Mouse (Mus musculus) liver, embryonic 13.5 days (tissue): ENCODE measurements around the gene Cox7a2. TPM values are rescaled to one million over a fixed set of nuclear protein-coding genes. Genes with fewer than 3 reads are reported as not detected.
A peak's percentile ranks its signal among the peaks of the same experiment; 100 is the strongest.

ENCODE experiments used
- ATAC-seq: fragments of 200-750 bp; cut with Nextera tagmentation; 2 replicates; pipeline ENCODE4 v1.8.0; 2017; ENCODE audit warnings: low read depth, mild to moderate bottlenecking, moderate number of reproducible peaks, moderate library complexity
- DNase-seq: peaks from one replicate; pipeline ENCODE4 v3.0.0; 2022
- H3K27ac ChIP-seq: fragments of 300-500 bp; sonication (generic); 2 replicates; pipeline ENCODE4 v1.5.1; 2015; ENCODE audit warnings: moderate library complexity, mild to moderate bottlenecking, inconsistent platforms
- H3K27me3 ChIP-seq: fragments of 300-500 bp; sonication (generic); 2 replicates; pipeline ENCODE4 v1.6.1; 2015; ENCODE audit warnings: mild to moderate bottlenecking, inconsistent platforms
- H3K36me3 ChIP-seq: fragments of 300-500 bp; sonication (generic); 2 replicates; pipeline ENCODE4 v1.6.1; 2015; ENCODE audit warnings: mild to moderate bottlenecking, inconsistent platforms
- H3K4me1 ChIP-seq: fragments of 300-500 bp; sonication (generic); replicated peaks from 2 replicates; pipeline ENCODE4 v1.6.1; 2015; ENCODE audit warnings: inconsistent platforms
- H3K4me2 ChIP-seq: fragments of 300-500 bp; sonication (generic); 2 replicates; pipeline ENCODE4 v1.6.1; 2015; ENCODE audit warnings: inconsistent platforms, mild to moderate bottlenecking, moderate library complexity
- H3K4me3 ChIP-seq: fragments of 300-500 bp; sonication (generic); replicated peaks from 2 replicates; pipeline ENCODE4 v1.5.1; 2015; ENCODE audit warnings: mild to moderate bottlenecking, inconsistent platforms
- H3K9ac ChIP-seq: fragments of 300-500 bp; sonication (generic); 2 replicates; pipeline ENCODE4 v1.6.1; 2015; ENCODE audit warnings: mild to moderate bottlenecking, inconsistent platforms
- H3K9me3 ChIP-seq: fragments of 300-500 bp; sonication (generic); replicated peaks from 2 replicates; pipeline ENCODE4 v1.6.1; 2016; ENCODE audit warnings: inconsistent platforms
- WGBS: fragments of 180-500 bp; shearing (Covaris S2); methylation state at CpG from one replicate; pipeline ENCODE4 v1.1.7; 2015; ENCODE audit not compliant: insufficient replicate concordance; 5-methylcytosine and 5-hydroxymethylcytosine counted together
- polyA plus RNA-seq: library from polyadenylated mRNA; unstranded; fragments of >200 nt; fragmentation: Nextera tagmentation; extraction: Ambion mirVana; gene quantifications from 2 replicates; pipeline ENCODE4 v1.2.1, GENCODE M21; 2015

Cox7a2 gene
- polyA plus RNA-seq, 1 experiment from 2014 or later: 598 TPM

DNA sequence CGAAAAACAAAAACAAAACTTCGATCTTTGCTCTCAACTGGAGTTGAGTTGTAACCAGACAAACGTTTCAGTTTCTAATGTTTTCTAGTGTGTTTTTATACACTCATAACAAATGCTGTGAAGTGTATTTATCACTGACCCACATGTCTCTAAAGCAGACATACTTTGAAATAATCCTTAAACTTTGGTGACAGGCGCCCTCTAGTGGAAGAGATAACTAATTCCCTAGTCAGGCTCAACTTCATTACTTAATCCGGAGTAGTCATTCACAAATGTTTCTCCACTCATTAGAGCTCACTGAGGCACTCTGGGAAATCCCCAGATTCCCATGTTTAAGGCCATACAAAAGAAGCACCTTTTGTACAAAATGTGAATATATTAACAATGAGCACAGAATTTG lies 36.6 kb downstream of the Cox7a2 start:
- Histone ChIP-seq H3K36me3 (no peaks in the 10 kb centered on the region), H3K4me1 (no peaks in the 10 kb centered on the region), H3K9me3 (no peaks in the 10 kb centered on the region), H3K9ac (no peak overlapping the region), H3K27me3 (peaks cover 41% of the 10 kb centered on the region), H3K4me2 (no peak overlapping the region), H3K27ac (no peak overlapping the region), H3K4me3 (no peak overlapping the region)
- no peak for DNase-seq
- no peak for ATAC-seq
- 31% methylated on average over 5 of the region's 5 CpGs for WGBS

DNA sequence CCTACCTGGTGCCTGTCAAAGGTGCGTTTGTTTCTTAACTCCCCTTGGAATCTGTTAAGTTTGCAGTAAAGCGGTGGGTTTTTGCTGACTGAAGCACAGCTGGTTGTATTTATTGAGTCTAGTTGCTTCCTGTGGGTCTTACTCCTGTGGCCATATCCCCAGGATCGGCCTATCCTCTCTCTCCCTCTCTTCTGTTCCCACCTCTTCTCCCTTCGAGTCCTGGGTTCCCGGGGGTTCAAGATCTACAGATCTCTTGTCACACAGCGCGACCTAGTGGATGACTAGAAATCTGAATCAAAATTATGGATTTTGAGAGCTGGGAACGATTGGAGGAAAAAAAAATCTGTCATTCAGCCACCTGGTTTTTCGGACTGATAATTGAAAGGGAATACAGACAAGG lies 38.6 kb downstream of the Cox7a2 start:
- DNase-seq: no peak

DNA sequence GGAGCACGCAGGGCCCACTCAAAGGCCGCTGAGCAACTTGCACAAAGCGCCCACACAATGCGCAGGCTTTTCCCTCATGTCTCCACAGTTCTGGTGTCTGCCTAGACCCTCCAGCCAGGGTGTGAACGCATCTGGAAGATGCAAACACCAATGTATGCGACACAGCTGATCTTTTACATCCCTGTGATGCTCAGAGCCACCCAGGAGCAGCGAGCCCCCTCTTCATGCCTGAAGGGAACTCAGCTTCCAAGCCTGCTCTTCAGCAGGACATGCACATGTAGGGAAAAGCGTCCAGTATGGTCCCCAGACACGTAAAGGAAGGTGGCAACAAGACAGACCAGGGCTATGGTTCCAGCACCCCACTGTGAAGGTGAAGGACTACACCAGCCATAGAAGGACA lies 39.5 kb downstream of the Cox7a2 start:
- H3K4me1 ChIP-seq: no peaks in the 10 kb centered on the region; the same call in 1 of the 2 replicates
- H3K4me2 ChIP-seq: no peak overlapping the region
- H3K36me3 ChIP-seq: no peaks in the 10 kb centered on the region
- DNase-seq (no peak), ATAC-seq (no peak)
- H3K4me3 ChIP-seq: no peak overlapping the region
- H3K27ac ChIP-seq: no peak overlapping the region
- H3K9ac ChIP-seq: no peak overlapping the region
- H3K27me3 ChIP-seq: peaks cover 57% of the 10 kb centered on the region
- WGBS: 24% methylated on average over 9 of the region's 9 CpGs
- H3K9me3 ChIP-seq: no peaks in the 10 kb centered on the region

More for the DNA sequence above, 38.6 kb downstream of the Cox7a2 start:
- Histone ChIP-seq H3K36me3 (no peaks in the 10 kb centered on the region), H3K9me3 (no peaks in the 10 kb centered on the region), H3K4me3 (no peak overlapping the region), H3K27ac (no peak overlapping the region), H3K9ac (no peak overlapping the region), H3K4me1 (no peaks in the 10 kb centered on the region; the same call in 1 of the 2 replicates), H3K4me2 (no peak overlapping the region), H3K27me3 (peaks cover 52% of the 10 kb centered on the region)
- no peak for ATAC-seq
- 8% methylated on average over 9 of the region's 9 CpGs for WGBS

DNA sequence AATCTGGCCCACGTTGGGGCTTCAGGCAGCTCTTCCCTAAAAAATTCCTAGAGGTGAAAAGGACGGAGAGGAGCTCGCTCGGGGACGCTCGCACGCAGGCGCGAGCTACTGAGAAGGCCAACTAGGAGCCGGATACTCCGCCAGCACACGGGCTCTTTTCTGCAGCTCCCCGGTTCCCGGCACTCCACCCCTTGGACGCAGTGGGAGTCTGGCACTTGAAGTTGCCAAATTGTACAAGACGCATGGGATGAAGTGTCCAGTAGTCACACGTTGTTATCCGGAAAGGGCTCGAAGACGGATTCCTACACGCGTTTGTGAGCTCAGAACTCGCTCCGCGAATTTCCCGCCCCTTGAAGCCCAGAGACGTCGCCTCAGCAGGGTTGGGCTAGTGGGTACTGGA lies 40.2 kb downstream of the Cox7a2 start:
- 3% methylated on average over 28 of the region's 28 CpGs for WGBS
- Histone ChIP-seq H3K9ac (no peak overlapping the region), H3K9me3 (no peaks in the 10 kb centered on the region), H3K36me3 (no peaks in the 10 kb centered on the region), H3K4me2 (peak overlapping the region; percentile 57), H3K27ac (no peak overlapping the region), H3K4me3 (peak overlapping the region; percentile 40), H3K4me1 (no peaks in the 10 kb centered on the region; the same call in 1 of the 2 replicates), H3K27me3 (peaks cover 57% of the 10 kb centered on the region)
- no peak for ATAC-seq
- DNase-seq: no peak

DNA sequence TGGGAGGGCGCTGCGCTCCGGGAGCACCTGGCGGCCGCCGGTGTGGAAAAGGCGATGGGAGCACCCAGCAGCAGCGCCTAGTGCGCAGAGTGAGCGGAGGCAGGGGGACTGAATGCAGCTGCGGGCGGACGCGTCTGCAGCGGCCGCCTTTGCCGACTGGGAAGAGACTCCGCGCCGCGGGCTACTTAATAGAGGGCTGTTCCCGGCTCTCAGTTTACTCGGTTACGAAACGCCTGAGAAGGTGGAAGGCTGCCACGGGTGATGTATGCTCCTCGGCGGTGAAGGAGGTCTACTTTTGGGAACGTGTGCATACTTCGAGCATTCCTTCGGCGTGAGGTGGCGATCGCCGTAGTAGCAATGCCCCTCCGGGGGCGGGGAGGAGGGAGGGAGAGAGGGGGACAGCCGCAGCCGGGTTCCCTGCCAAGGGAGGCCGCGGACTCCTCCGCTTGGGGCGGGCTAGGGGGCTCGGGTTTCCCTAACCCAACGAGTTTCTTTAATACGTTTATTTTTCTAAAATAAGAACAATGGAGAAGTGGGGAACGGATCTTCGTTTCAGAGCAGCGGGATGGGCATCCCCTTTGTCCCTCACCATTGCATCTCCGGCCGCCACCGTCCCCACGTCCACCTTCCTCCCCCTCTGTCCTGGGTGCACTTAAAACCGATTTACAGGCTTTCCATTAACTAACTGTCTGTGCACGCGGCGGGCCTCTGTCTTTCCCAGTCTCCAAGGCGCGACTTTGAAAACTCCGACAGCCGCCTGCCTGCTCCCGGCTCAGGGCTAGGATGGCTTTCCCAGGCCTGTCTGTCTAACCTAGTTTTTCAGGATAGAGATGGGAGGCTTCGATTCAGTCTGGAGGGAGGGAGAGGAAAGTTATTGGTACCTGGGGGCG lies 41.0 kb downstream of the Cox7a2 start, which contains the start of gene Col12a1:
Col12a1 (minus strand) TSS at position 351 of the 890 bp plus-strand sequence.
- no peak for DNase-seq
- H3K4me1 ChIP-seq: no peaks in the 10 kb centered on the region; the same call in 1 of the 2 replicates
- 1% methylated on average over 64 of the region's 64 CpGs for WGBS
- H3K36me3 ChIP-seq: no peaks in the 10 kb centered on the region
- no peak within 1 kb of the TSS for H3K9ac ChIP-seq
- H3K4me3 ChIP-seq: peak within 1 kb of the TSS; percentile 40
- peak within 1 kb of the TSS; percentile 57 for H3K4me2 ChIP-seq
- no peak for ATAC-seq
- peaks cover 57% of the 10 kb centered on the region for H3K27me3 ChIP-seq
- no peaks in the 10 kb centered on the region for H3K9me3 ChIP-seq
- H3K27ac ChIP-seq: no peak within 1 kb of the TSS

DNA sequence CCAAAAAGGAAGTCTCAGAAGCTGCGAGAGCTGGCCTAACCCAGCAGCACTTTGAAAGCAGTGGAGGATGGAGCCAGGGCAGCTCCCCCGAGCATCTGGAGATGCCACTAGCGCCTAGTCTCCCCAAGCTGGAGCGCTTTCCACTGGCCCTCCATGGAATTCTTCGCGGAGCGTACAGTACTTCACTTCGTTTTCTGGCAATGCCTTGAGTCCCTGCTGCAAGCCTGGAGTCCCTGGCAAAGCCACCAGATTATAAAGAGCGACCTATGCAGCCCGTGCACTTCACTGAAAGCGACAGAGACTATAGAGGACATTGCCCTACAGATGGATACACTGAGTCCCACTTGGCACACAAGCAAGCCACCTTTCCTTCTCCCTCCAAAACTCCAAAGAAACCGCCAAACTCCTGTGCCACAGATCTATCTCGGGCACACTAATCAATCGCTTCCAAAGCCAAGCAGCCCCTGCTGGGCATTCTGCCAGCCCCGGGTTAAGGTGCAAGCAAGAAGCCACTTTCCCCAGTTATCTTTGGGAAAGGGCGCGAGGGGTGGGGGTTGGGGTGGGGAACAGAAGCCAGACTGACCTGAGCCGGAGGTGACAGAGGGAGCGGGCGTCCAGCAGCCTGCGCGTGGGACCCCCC lies 41.7 kb downstream of the Cox7a2 start:
- Histone ChIP-seq H3K27me3 (peaks cover 57% of the 10 kb centered on the region), H3K27ac (no peak overlapping the region), H3K4me2 (peak overlapping the region; percentile 57), H3K4me1 (no peaks in the 10 kb centered on the region; the same call in 1 of the 2 replicates), H3K36me3 (no peaks in the 10 kb centered on the region), H3K4me3 (peak overlapping the region; percentile 40), H3K9me3 (no peaks in the 10 kb centered on the region), H3K9ac (no peak overlapping the region)
- DNase-seq (no peak), ATAC-seq (no peak)
- WGBS: 2% methylated on average over 22 of the region's 22 CpGs

DNA sequence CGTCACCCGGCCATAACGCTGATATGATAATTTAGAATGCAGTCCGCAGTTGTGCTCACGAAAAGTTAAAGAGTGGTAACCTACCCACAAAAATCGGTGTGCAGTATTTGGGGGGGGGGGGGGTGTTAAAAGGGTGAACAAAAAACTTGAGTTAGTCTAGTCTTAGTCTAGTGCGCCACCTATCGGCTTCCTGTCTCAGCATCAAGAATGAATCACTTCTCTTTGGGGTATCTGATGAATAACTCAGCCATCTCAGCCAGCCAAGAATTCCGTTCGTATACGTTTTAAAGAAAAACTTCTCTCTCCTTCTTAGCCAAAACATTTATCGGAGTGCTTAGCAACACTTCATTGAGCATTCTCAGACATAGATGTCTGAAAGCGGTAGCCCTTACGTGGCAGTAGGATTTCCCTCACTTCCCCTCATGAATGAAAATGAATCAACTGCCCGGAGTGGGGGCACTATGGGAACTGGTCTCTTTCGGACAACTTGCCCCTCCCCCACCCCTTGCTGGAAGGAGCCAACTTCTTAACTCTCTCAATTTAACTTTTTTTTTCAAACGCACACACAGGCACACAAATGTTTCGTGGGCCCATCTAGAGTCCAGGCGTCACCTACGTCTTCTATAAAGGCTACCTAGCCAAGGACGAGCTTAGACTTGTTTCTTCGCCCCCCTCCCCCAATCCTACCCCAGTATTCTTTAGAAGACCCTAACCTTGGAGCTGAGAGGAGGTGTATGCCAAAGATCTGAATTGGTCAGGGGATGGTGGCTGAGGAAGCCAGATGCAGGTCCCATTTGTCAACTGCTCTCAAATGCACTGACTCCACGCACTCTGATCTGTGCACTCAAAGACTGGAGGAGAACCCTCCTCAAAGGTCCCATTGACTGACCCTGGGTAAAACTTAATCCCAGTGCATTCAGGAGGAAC lies 42.5 kb downstream of the Cox7a2 start:
- Histone ChIP-seq H3K36me3 (no peaks in the 10 kb centered on the region), H3K9me3 (no peaks in the 10 kb centered on the region), H3K27ac (no peak overlapping the region), H3K27me3 (peaks cover 57% of the 10 kb centered on the region), H3K9ac (no peak overlapping the region), H3K4me1 (no peaks in the 10 kb centered on the region; the same call in 1 of the 2 replicates), H3K4me2 (0 out of 2 replicates have a peak overlapping the region, but pooled peaks have one; percentile 57), H3K4me3 (peak overlapping the region; percentile 40; the same call in 1 of the 2 replicates)
- DNase-seq (no peak), ATAC-seq (no peak)
- WGBS: 13% methylated on average over 23 of the region's 23 CpGs

DNA sequence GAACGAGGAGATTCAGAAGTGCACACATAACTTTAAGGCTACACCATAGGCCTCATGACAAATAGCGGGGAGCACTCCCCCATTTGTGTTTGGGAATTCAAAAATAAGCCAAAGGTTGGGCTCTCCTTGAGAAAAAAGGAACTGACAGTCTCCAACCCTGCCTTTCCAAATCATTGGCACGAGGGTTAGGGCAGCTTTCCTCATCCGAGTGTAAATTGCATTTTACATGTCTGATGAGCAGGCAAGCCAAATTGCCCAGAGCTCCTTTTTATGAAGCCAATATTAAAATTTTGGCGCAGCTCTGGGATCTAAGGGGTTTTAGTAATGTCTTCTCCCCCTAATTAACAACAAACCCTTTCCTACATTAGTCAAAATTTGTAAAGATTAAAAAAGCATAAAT lies 43.2 kb downstream of the Cox7a2 start:
- peaks cover 50% of the 10 kb centered on the region for H3K27me3 ChIP-seq
- H3K9me3 ChIP-seq: no peaks in the 10 kb centered on the region
- H3K36me3 ChIP-seq: no peaks in the 10 kb centered on the region
- no peaks in the 10 kb centered on the region; the same call in 1 of the 2 replicates for H3K4me1 ChIP-seq
- H3K4me2 ChIP-seq: no peak overlapping the region
- H3K9ac ChIP-seq: no peak overlapping the region
- H3K27ac ChIP-seq: no peak overlapping the region
- 43% methylated on average over 5 of the region's 5 CpGs for WGBS
- DNase-seq (no peak), ATAC-seq (no peak)
- no peak overlapping the region for H3K4me3 ChIP-seq

DNA sequence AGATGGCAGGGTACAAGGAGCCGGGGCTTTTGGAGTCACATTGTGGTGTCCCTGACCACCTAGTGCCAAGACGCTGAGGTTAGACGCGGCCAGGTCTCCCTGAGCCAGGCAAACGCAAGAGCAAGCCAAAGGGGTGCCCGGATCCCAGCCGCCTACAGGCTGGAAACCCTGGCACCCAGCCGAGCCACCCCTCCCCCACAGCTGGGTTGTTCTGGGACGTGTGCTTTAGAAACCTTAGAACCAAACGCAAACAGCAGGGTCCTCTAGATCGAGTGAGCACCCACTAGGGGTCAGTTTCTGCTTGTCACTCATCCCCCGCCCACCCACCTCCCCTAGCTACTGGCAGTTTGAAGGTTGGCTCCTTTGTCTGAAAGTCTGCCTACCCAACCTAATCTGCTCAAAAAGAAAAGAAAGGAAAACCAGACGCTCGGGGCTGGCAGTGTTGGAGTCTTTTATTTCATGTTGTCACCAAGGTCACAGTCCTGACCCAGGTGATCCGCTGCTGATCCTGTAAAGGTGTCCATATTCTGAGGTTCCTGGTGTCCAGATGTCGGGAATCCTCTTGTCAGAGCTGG lies 45.1 kb downstream of the Cox7a2 start:
- Histone ChIP-seq H3K4me2 (peak overlapping the region; percentile 26), H3K4me1 (no peaks in the 10 kb centered on the region; the same call in 1 of the 2 replicates)
- 8% methylated on average over 16 of the region's 16 CpGs for WGBS

More for the DNA sequence above, 45.1 kb downstream of the Cox7a2 start:
- Histone ChIP-seq H3K4me3 (0 out of 2 replicates have a peak overlapping the region, but pooled peaks have one; percentile 15), H3K9me3 (no peaks in the 10 kb centered on the region), H3K36me3 (no peaks in the 10 kb centered on the region), H3K27me3 (peaks cover 31% of the 10 kb centered on the region), H3K27ac (no peak overlapping the region), H3K9ac (no peak overlapping the region)
- no peak for DNase-seq
- ATAC-seq: no peak
